Mouse (Mus musculus) spleen, postnatal 36 days (tissue): Measurements from ENCODE around the gene Mpeg1.

Source experiments
- DNase-seq, 2 experiments: peaks; one replicate each; pipeline ENCODE4 v3.0.0; 2022; ENCODE audit warnings: low spot score in 2 of 2, mixed read lengths in 1 of 2

Gene Mpeg1

DNA sequence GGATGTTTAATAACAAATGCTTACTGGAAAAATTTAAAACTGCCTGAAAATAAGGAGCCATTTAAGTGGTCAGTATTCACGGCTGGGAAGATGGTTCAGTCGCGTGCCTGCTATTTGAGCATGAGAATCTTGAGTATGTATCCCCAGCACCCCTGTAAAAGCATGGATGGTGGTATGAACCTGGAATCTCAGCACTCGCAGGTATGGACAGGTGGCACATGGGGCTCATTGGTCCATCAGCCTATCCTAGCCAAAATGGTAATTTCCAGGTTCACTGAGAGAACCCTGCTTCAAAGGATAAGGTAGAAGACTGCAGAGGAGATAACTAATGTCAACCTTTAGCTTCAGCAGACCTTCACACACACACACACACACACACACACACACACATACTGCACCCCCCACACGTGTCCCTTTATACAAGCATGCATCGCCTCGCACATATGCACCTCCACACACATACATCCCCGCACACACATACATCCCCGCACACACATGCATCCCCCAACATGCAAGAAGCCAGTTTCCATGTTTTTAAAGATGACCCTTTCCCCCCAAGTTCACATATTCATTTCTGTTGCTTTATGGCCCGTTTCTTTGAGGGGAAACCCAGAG, 5.1 kb downstream of the Mpeg1 start:
- DNase-seq, result no peak

DNA sequence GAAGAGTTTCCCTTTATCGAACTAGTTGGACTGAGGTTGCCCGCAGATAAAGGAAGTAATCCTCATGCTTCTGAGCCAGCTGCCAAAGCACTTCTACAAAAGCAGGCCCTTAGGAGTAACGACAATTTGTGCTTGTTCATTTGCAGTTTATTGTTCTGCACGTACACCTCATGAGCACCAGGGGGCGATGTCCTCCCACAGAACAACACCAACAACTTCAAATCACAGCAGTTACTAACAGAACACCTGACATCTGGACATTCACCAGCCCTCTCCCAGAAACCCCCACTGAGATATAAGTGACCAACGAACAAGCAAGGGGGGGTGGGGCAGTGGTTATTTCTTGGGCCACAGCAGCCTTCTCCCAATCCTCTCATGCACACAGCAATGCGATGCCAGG, 5.6 kb downstream of the Mpeg1 start:
- peak; percentile 66 to 79 for DNase-seq

DNA sequence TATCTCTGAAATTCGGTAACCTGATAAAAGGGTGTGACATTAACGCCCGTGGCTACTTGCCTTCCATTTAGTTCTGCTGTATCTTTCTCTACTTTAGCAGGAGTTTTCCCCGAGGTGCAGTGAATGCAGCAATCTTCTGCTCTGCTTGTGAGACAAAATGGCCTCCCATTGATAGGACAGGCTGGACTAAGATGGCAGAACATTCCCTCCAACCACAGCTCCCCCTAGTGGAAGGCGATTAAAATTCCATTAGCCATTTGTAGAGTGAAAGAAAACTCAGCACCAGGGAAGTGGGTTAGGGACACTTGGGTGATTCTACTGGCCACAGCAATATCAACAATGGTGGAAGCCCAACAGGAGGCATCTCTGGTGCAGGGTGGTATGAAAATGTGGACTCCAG, 6.9 kb downstream of the Mpeg1 start:
- peak in 1 of 2 experiments; percentile 29 for DNase-seq

DNA sequence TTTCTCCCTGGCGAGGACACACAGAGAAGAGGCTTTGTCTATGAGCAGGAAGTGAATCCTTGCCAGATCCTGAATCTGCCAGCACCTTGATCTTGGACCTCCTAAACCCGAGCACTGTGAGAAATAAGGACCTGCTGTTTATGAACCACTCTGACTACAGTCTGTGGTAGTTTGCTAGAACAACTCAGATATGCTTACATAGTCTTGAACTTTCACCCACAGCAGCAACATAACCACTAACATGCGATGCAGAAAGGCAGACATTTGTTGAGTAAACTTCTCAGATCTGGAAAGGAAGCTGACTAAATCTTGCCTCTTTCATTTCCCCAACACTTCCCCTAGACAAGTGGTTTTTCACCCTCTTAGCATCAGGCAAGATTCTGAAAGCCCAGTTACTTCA, 11.3 kb downstream of the Mpeg1 start:
- peak; percentile 43 to 55 for DNase-seq

DNA sequence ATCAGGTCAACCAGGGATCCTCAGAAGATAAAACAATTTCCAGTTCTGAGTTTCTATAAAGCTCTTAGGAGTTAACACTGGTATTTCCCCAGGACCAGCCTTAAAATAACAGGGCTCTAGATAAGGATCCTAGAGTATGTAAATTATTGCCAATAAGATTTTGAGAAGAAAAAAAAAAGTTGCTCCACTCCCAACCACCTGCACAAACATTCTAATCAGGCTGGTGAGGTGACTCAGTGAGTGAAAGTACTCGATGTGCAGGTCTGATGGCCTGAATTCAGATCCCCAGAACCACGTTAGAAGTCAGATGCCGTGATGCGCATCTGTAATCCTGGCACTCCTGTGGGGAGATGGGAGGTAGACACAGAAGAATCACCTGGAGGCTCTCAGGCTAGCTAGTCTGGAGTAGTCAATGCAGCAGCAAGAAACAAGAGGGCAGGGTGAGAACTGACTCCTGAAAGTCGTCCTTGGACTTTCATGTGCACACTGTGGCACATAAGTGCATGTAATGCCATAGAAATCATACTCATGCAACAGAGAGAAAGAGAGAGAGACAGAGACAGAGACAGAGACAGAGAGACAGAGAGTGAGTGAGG, 11.9 kb downstream of the Mpeg1 start:
- no peak for DNase-seq

DNA sequence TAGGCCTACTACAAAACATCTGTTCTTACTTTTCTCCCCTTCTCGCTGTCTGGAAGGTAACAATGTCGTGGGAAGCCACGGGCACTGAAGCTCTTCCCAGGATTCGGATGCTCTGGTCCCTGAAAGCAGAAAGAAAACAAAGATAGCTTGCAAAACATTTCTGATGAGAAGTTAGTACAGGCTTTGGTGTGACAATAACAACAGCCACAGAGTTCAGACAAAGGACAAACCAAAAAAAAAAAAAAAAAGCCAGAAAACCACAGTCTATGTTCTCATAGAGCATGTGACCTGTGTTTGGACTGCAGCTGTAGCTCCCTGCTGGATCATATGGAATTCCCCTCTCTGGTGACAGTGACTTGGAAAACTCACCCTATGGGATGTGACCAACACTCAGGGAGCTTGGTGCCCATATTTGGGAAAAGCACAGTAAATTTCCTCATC, 12.6 kb downstream of the Mpeg1 start:
- DNase-seq, result no peak

DNA sequence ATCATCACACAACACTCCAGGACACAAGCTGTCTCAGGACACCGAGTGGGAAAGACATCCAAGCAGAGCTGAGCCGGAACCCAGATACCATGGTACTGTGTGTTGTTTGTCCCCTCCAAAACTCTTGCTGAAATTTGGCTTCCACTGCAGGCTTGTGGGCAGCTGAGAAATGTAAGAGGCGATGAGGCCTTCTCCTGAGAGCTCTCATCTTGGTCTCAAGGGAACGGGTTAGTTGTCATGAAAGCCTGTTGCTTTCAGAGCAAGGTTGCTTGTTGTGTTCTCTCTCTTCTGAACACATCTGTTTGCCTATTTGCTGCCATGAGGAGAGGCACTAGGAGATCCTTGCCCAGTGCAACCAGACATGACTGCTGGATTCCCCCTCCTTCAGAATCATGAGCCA, 13.4 kb downstream of the Mpeg1 start:
- no peak for DNase-seq

DNA sequence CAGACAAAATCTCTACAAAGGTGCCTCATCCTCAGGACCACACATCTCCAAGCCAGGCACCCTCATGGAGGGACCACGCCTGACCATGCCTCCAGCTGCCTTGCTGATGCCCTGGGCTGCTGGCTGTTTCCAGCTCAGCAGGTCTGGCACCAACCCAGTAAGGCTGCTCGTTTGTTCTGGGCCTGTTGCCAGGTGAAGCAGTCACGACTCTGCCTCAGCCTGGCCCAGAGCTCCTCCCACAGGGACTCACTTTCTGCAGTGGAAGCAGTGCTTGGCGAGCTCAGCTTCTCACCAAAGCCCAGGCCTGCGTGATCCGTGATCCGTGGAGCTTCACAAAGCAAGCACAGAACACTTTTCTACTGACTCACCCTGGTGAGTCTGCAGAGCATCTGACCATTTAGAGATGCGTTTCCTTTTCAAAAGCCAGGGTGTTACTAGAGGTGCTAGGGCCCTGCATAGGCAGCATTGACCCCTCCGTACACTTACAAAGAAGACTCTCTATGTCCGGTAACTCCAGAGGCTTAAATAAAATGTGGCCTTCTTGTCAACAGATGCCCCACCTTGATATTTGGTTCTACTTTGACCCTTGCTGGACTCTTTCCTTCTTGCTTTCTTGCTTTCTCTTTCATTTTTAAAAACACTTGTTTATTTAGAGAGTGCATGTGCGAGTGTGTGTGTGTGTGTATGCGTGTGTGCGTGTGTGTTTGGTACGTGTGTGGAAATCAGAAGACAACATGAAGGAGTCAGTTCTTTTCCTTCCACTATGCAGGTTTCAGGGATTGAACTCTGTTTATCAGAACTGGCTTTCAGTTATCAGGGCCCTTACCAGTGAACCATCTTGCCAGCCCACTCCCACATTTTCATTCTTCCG, 15.0 kb downstream of the Mpeg1 start:
- peak; percentile 57 to 61 for DNase-seq

DNA sequence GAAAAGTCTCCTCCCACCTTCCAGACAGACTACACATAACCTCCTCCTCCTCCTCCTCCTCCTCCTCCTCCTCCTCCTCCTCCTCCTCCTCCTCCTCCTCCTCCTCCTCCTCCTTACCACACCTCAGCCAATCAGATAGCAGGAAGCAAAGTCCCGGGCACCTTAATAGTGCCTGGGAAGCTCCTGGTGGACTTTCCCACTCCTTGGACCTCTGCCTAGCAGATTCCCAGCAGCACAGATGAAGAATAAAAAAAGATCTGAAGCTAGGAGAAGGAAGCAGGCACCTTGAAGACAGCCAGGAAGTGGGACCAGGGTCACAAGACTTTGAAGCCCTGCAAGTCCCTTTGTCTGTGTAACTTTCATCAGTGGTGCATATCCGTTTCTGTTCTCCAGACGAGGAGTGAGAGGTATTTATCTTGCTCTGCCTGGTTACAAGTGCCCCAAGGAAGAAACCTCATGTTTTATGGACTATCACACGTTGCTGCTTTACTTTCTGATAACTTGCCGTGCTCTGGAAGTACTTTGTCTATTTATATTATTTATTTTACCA, 16.2 kb downstream of the Mpeg1 start:
- peak; percentile 47 to 48 for DNase-seq

DNA sequence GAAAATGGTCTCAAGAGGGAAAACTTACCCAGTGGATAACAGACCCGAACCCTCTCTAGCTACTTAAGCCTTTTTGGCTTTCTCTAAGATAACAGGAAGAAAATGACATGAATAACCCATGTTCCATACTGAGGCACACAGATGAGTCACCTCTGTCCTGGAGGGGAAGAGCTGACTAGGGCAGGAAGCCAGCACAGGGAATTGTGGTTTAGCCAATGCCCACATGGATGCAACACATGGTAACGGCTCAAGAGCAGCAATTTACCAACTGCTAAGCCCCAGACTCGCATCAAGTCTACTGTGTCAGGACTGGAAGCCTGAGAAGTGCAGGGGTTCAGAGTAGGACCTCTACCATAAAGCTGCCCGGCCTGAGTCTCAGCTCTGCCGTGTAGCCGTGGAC, 17.8 kb downstream of the Mpeg1 start:
- no peak for DNase-seq

DNA sequence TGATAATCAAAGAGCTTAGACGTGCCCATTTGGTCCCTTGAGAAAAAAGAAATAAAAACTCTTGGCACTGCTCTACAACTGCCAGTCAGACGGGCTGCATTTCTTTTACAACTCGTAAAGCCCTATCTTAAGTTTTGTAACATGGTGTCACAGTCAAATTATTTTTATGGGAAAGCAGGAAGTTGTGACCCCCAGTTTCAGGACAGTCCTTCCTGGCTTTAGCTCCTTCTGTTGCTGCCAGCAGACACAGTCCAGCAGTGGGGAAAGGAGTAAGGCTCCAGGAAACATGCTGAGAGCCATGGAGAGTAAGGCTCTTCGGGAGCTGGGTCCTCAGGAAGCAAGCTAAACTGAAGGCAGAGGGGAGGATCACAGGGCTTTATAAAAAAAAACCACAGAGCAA, 23.2 kb downstream of the Mpeg1 start:
- peak in 1 of 2 experiments; percentile 41 for DNase-seq

DNA sequence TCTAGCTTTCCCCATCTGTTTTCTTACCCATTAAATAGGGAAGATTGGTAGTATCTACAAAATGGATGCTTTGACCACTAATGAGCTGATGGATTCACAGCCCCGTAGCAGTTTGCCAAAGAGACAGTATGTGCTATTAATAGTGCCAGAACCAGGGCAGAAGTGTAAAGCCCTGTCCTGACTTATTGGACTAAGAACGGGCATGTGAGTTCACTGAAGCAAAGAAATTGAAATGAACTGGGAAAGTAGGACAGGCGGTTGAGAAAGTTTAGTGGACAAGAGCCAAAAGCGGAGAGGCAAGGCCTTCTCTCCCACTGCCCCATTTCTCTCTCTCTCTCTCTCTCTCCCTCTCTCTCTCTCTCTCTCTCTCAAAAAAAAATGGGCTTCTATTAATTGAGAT, 23.6 kb downstream of the Mpeg1 start:
- no peak for DNase-seq

DNA sequence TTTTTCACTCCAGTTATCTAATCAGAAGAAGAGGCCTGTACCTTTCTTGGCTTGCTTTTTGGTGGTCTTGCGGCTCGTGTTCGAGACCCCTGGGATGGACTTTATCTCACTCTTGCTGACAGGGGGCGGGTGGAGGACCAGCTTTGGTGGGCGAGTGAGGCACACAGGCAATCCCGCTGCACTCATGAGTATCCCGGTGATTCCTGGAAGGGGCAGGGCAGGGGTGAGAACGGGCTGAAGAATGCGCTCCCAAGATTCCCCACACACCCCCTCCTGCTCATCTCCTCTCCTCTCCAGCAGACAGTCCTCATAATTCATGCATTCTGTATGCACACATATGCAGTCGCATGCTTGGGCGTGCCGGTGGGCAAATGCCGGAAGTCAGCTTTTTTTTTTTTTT, 24.6 kb downstream of the Mpeg1 start:
- DNase-seq, result no peak

DNA sequence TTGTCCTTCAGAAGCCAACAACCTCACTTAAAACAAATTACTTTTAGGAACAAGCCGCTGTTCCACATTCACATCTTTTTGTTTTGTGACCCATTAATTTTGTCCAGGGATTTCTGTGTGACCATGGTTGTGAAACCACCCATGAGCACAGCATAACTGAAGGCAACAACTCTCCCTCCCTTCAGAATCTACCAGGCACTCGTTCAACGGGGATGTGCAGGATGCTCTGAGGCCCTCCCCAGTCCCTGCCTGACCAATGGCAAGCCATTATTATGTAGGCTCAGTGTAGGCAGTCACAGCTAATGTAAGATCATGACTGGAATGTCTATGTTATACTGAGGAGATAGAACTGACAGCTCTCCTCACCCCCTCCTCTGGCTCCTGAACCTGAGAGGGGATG, 25.1 kb downstream of the Mpeg1 start:
- DNase-seq, result no peak

DNA sequence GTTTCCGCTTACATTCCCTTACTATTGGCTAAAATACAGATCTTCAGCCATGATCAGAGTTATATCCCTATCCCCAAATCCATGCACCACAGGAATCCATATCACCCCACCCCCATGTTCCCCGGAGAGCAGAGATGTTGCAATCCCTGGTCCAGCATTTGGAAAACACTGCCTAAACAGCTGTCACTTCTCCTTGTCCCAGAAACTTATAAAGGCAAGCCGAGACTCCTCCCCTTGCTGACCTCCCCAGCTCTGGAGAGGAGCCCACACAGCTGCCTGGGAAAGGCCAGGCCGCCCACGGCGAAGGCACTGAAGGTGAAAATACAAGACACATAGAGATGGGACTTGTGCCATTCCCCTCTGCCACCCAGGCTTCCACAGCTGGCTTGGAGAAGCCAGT, 26.3 kb downstream of the Mpeg1 start:
- DNase-seq, result no peak

DNA sequence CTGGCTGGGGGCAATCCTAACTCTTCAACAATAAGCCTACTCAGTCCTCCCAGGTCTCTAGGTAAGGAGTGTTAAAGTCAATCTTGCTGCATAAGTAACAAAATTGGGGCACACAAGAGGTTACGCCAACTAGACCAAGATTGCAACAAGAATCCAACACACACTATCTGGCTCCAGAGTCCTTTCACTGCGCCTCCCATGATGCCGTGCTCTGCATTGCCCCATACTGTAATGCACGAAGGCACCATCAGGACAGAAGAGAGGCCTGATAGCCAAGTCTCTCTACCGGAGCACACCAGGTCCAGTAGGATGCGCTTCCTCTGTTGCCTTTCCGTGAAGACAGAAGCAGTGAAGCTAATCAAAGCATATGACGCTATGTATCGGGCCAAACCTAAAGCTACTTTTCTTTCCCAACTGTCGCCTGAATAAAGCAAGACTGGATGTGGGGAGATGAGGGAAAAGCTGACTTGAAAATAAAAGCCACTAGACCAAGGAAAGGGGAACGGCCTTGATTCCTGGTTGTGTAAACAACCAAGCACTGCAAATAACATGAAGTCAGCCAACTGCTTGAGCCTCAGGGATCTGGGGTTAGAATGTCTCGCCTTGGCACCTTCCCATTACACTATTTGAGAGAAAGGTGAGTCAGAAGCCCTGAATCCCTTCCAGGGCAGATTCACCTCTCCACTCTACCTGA, 27.1 kb downstream of the Mpeg1 start:
- DNase-seq, result no peak

DNA sequence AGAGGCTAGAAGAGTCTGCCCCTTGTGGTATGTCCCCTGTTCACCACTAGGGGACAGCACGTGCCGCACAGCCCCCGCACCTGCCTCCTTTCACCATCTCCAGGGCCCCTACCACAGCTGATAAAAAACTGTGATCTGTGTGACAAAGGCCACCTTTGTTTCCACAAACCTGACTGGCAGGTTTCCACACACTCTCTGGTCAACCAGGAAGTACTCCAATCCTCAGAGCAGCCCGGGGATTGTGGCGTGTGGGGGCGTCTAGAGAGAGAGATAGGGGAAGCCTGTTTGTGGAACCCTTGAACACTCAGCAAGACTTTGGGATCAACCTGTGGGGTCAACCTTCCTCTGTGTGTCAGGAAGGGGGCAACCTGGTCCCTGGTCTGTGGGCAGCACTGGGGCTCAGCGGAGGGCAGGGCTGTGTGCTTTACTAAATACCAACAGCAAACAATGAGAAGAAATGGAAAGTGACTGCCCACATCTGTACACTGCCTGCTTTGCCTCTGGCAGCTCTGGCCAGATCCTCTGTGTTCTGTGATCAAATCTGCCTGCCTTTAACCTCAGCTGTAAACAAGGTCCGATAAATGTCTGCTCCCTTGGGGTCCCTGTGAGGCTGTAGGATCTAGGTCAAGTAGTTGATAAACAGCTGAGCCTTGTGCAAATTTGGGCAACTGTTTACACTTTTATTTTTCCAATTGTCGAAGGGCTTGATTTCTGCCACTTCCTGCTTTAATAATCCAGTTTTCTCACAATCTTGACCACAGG, 27.8 kb downstream of the Mpeg1 start:
- DNase-seq, result peak; percentile 22 to 24

DNA sequence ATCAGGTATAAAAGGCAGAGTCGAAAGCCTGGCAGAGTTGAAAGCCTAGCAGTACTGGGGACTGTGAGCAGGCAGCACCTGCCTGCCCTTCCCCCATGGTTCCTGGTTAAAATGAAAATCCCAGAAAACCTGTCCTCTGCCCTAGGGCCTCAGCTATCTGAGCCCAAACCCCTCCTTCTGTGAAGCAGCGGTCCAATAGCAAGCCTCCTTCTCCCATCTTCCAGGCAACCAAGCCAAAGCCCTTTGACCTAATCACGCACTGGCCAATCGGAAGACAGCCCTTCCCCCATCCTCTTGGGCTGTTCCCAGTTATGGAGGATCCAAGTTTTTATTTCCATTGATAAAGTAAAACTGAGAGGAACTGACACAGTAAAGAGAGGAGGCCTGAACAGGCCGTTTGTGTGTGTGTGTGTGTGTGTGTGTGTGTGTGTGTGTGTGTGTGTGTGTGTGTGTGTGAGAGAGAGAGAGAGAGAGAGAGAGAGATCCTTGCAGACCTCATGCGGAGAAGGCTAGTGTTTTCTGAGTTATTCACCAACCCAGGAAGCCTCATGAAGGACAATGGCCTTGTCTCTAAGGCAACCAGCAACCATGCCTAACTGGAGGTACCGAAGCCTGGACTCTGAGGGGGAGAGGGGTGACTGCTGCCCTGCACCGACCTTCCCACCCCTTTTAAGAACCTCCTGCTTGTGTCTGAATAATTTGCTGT, 28.5 kb downstream of the Mpeg1 start:
- DNase-seq, result no peak

DNA sequence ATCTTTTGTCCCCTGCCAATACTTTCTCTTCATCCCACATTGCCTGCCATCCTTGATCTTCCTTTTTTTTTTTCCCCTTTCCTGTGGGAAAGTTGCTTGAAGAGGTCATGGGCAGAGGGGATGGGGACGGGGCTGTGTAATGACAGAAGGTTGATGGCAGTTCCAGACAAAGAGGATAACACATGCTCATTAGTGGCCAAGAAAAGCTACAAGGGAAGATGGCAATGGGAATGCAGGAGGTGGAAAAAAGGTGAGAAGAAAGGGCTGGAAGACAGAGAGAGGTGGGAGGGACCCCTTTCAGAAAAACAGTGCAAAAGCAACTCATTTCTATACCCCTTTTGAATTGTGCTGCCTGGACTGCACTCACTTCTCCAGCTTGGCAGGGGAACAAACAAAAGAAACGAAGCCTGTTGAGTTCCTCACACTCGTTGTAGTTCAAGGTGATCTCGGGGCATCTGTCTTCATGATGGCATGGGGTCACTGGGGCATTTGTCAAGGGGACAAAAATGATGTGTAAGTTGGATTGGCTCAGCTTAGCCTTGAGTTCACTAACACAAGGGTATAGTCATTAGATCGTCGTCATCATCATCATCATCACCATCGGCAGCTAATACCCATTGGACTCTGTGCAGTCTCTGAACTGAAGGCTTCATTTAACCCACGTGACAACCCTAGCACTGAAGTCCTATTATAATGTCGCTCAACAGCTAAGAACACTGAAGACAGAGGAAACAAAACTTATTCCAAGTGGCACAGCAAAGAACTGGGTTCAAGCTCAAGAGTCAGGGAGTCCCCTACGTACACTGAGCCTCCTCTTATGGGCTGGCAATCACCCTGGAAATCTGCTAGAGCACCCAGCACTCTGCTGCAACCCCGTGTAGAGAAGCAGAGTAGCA, 29.3 kb downstream of the Mpeg1 start:
- no peak for DNase-seq

DNA sequence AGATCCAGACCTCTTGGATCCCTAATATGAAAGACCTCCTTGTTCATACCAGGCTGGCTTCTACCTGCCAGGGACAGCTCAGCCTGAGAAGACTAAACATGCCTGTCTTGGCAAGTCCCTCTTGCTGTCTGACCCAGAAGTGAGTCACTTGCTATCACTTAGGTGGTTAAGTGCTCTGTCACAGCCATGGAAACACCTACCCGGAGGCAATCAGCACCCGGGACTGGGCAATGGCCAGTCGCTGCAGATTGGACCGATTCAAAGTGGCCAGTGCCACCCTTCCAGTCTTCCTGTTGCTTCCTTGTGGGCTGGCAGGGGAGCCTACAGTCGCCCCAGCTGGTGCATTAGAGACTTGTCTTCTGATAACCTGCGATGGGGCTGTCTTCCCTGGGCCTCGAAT, 31.1 kb downstream of the Mpeg1 start:
- no peak for DNase-seq
